Mouse (Mus musculus) erythroblast, adult 5-6 weeks (primary cell): ENCODE data around the gene Hoxb9. TPM values are rescaled to one million over a fixed set of nuclear protein-coding genes. Genes with fewer than 3 reads are reported as not detected.
A peak's percentile ranks its signal among the peaks of the same experiment; 100 is the strongest.

Experiments used
- ATAC-seq: replicated peaks from 2 replicates; pipeline ENCODE4 v1.8.0; 2016; ENCODE audit warnings: moderate number of reproducible peaks, mild to moderate bottlenecking, moderate TSS enrichment, inconsistent platforms; ENCODE audit not compliant: poor library complexity, low FRiP score, severe bottlenecking
- total RNA-seq, 2 experiments: library from RNA; stranded (forward) in 1 of 2; stranded (reverse) in 1 of 2; fragments of 150-400 nt in 1 of 2; fragments of 200-764, 138-1000 nt in 1 of 2; gene quantifications; 2 replicates each; pipeline versions ENCODE4 v1.2.3 to v1.2.4; 2015 to 2017; ENCODE audit warnings: low replicate concordance in 2 of 2

The Hoxb9 gene
- total RNA-seq (2015; ENCODE audit: low replicate concordance) (not detected in 2 replicates), total RNA-seq (2017; ENCODE audit: low replicate concordance) (0.56 TPM in 1 of 2 replicates, not detected in the other)

- ATAC-seq, result no peak
Observed at GRCm38 (mm10) chr11:96270996-96271540, at the start of gene Hoxb9. TSS of gene Hoxb9 (plus strand) at chr11:96271457.

- no peak for ATAC-seq
Observed at GRCm38 (mm10) chr11:96223813-96224212, 47.4 kb upstream of the Hoxb9 start.

DNA sequence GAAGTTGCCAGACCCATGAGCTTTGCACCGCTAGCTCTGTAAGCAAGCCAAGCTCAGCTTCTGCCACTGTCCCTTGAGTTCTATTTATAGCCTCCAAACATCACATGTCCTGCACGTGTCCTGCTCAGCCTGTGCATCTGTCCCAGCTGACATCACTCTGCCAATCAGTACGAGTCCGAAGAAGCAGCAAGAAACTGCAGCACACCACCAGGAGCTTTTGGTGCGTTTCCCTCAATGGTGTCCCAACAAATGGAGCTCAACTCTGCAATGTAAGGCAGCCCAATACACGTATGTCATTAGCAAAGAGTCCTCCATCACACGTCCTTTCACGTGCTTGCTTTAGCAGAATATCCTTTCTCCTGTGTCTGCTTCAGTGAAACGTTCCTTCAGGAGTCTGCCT is 43.6 kb upstream of the Hoxb9 start:
- no peak for ATAC-seq

GRCm38 (mm10) chr11:96234906-96235305 is 36.4 kb upstream of the Hoxb9 start:
- 0 out of 2 replicates have a peak, but pooled peaks have one; percentile 70 for ATAC-seq

GRCm38 (mm10) chr11:96240211-96240610 is 31.0 kb upstream of the Hoxb9 start:
- no peak for ATAC-seq

GRCm38 (mm10) chr11:96250901-96251300 is 20.4 kb upstream of the Hoxb9 start:
- ATAC-seq, result no peak

DNA sequence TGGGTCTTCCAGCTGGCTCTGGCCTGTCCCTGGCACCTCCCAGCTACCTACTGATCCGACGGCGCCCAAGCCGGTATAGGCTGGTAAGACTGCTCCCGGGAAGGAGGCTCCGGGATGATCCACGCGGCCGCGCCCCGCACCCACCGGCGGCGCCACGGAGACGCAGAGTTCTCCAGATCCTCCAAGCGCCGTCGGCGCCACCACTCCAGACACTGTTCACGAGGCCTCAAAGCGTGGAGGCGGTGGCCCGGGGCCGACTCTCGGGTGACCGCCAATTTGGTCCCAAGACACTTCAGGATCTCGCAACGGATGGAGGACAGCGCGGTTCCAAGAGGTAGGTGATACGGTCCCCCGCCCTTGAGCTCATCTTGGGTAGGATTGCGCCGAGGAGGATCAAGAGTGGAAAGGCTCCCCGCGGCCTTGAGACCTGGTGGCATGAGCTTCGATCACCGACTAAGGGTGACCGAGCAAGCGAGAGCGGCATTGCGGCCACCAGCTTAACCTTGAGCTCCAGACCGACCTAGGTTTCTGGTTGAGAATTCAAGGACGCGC is 19.7 kb upstream of the Hoxb9 start:
- ATAC-seq, result no peak

GRCm38 (mm10) chr11:96252541-96253120 is 18.6 kb upstream of the Hoxb9 start:
- ATAC-seq, result no peak

DNA sequence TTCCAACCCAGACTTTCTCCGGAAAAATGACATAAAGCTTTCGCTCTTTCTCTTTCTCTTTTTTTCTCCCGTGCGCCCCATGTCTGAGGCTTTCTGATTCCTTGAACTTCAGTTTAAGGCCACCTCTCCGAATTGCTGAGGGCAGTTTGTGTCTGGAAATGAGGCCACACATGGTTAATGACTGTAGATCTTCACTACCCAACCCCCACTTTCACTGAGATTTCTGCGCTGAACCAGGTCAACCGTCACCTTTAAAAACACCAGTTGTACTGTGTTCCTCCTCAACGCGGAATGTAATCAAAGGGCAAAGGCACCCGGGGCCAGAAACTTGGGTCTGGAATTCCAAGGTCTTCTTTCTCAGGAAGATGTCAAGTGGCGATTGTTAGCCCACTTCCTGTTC is 17.0 kb upstream of the Hoxb9 start:
- ATAC-seq, result no peak

GRCm38 (mm10) chr11:96255111-96255995 is 15.9 kb upstream of the Hoxb9 start:
- ATAC-seq, result no peak

DNA sequence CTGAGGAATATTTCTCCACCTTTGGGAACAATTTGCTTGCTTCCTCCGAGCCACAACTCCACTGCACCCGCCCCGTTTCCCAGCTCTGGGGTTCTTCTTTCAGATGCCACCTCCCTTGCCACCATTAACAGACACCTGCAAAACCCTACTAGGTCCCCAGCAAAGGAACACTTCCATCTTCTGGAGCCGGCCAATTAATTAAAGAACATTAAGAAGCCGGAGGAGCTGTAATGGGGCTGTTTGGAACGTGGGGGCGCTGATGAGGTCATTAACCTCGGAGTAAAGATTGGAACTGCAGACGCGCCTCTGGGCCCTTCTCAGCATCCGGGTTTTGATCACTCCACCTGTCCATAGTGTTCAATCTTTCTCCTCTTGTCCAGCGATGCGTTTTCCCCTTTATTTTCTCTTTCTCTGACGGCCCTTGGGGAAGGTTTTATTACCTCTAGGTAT is 15.2 kb upstream of the Hoxb9 start:
- no peak for ATAC-seq

GRCm38 (mm10) chr11:96257141-96257540 is 14.1 kb upstream of the Hoxb9 start:
- no peak for ATAC-seq

DNA sequence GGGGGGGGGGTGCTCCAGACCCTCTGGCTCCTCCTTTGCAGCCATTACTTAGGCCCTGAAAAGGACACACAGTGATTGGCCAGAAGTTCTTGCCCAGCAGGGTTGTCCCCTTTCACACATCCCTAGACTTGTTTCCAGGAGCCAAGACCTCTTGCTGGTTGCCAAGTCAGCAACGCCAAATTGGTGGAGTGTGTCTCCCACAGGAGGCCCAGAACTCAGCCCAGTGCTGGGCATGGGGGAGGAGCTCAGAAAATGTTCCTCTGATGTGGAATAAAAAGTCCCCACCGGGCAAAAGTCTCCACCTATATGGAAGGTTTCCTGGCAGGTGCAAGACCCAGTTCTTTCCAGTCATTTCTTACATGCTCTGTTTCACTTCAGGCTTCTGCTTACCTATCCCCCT is 12.2 kb upstream of the Hoxb9 start:
- ATAC-seq, result no peak

GRCm38 (mm10) chr11:96259511-96259910 is 11.7 kb upstream of the Hoxb9 start:
- no peak for ATAC-seq

GRCm38 (mm10) chr11:96260310-96260970 is 10.8 kb upstream of the Hoxb9 start:
- no peak for ATAC-seq

GRCm38 (mm10) chr11:96261323-96261890 is 9.8 kb upstream of the Hoxb9 start:
- ATAC-seq, result peak; percentile 39; the same call in 1 of the 2 replicates

DNA sequence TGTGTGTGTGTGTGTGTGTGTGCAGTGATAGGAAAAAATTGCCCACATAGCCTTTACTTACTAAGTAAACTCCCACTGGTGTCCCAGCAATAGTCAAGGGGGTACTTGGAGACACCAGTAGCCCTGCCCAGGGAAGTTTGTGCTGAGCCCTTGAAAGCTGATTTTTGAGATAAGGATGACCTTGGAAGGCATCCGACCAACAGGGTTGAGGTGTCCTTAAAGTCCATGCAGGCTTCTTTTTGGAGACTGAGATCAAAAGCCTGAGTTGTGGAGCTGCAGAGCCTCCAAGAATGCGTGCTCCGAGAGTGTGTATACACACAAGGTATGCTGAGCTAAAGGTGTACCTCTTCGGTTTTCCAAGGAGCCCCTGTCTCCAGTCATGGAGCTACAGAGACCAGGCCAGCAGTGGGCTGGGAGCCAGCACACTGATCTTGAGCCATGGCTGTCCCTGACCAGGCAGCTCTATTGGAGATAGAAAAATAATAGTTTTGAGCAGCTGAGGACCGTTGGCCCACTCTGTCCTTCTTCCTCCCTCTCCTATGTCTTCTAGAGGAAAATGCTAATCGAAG is 8.9 kb upstream of the Hoxb9 start:
- no peak for ATAC-seq

DNA sequence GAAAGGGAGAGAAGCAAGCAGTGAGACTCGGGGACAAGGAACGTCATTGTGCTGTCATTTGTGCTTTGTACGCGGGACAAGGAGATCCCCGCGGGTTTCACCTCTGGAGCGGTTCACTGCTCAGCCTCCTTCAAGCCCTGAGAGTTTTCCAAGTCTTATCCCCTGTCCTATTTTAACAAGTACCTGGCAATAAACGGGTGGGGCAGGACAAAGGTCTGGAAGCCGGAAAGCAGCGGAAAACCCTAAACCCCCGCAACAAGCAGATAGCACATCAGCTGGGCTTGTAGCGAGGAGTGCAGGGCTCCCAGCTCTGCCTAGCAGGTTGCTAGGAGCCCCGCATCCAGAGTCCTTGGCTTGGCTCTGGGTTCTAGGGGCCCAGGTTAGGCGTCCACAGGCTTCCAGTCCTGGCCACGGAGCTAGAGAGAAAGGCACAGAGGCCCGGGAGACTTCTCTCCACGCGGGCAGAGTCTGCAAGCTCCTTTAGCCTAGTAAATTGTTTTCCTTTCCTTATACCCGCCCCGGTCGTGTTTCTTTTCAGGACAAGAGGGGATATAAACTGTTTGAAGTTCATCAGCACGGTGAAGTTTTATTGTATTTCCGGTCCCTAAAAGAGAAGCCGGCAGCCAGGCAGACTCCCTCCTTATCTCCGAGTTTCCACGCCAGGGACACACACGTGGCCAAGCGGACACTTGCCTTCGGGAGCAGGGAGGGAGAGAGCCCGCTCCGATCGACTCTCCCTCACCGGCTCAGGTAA is 7.4 kb upstream of the Hoxb9 start:
- no peak for ATAC-seq
